Mouse (Mus musculus): ENCODE measurements at regions not wholly inside any gene's neighbourhood (a gene's known extent, or its start where the extent isn't known, plus 50 kb on each side); places are given as distances from the start of the nearest gene placed in this dataset.
A peak's percentile ranks its signal among the peaks of the same experiment; 100 is the strongest.

GRCm38 (mm10) chr4:150800774-150801173, 52.9 kb upstream of the Errfi1 start:
- Histone ChIP-seq H3K36me3 (ENCODE audit: poor library complexity, severe bottlenecking) (no peaks in the 10 kb centered on the region), H3K27me3 (no peaks in the 10 kb centered on the region)
- ATAC-seq, result no peak

GRCm38 (mm10) chr4:150799550-150800398, 53.9 kb upstream of the Errfi1 start:
- H3K36me3 ChIP-seq (ENCODE audit: poor library complexity, severe bottlenecking), result no peaks in the 10 kb centered on the region
- no peak overlapping the region for H3K9ac ChIP-seq
- H3K27me3 ChIP-seq, result no peaks in the 10 kb centered on the region
- H3K9me3 ChIP-seq (replicated peaks), result no peaks in the 10 kb centered on the region
- 0 out of 2 replicates have a peak, but pooled peaks cover 5% of the 10 kb centered on the region for H3K4me1 ChIP-seq
- H3K4me2 ChIP-seq, result no peak overlapping the region
- no peak overlapping the region for H3K27ac ChIP-seq
- ATAC-seq, result no peak
- no peak overlapping the region for H3K4me3 ChIP-seq
- WGBS, result 81% methylated on average over 22 of the region's 22 CpGs

More at GRCm38 (mm10) chr4:150800774-150801173, 52.9 kb upstream of the Errfi1 start:
- Histone ChIP-seq H3K4me2 (no peak overlapping the region), H3K4me3 (no peak overlapping the region), H3K27ac (no peak overlapping the region), H3K9ac (no peak overlapping the region), H3K9me3 (replicated peaks) (no peaks in the 10 kb centered on the region), H3K4me1 (no peaks in the 10 kb centered on the region)
- WGBS, result 93% methylated on average over 8 of the region's 8 CpGs

- Histone ChIP-seq H3K4me2 (no peak overlapping the region), H3K9me3 (replicated peaks) (no peaks in the 10 kb centered on the region), H3K4me1 (peaks cover 12% of the 10 kb centered on the region; the same call in 1 of the 2 replicates), H3K27ac (no peak overlapping the region), H3K9ac (no peak overlapping the region), H3K36me3 (ENCODE audit: poor library complexity, severe bottlenecking) (no peaks in the 10 kb centered on the region), H3K4me3 (no peak overlapping the region), H3K27me3 (no peaks in the 10 kb centered on the region)
- 57% methylated on average over 13 of the region's 13 CpGs for WGBS
- no peak for ATAC-seq
These were observed 54.8 kb upstream of the Errfi1 start for GRCm38 (mm10) chr4:150798783-150799530.

GRCm38 (mm10) chr4:150798281-150798680, 55.4 kb upstream of the Errfi1 start:
- WGBS, result 92% methylated on average over 8 of the region's 8 CpGs
- Histone ChIP-seq H3K4me2 (no peak overlapping the region), H3K9ac (no peak overlapping the region), H3K4me3 (no peak overlapping the region), H3K27ac (no peak overlapping the region), H3K4me1 (peaks cover 12% of the 10 kb centered on the region; the same call in 1 of the 2 replicates), H3K27me3 (no peaks in the 10 kb centered on the region), H3K9me3 (replicated peaks) (no peaks in the 10 kb centered on the region), H3K36me3 (ENCODE audit: poor library complexity, severe bottlenecking) (no peaks in the 10 kb centered on the region)
- ATAC-seq, result no peak

- Histone ChIP-seq H3K36me3 (ENCODE audit: poor library complexity, severe bottlenecking) (no peaks in the 10 kb centered on the region), H3K4me3 (no peak overlapping the region), H3K9me3 (replicated peaks) (no peaks in the 10 kb centered on the region), H3K4me2 (no peak overlapping the region), H3K27me3 (no peaks in the 10 kb centered on the region), H3K9ac (no peak overlapping the region), H3K4me1 (peaks cover 12% of the 10 kb centered on the region; the same call in 1 of the 2 replicates), H3K27ac (no peak overlapping the region)
- ATAC-seq, result no peak
- WGBS, result 92% methylated on average over 3 of the region's 3 CpGs
These were observed 56.7 kb upstream of the Errfi1 start for GRCm38 (mm10) chr4:150797057-150797456.

- Histone ChIP-seq H3K4me3 (no peak overlapping the region), H3K9ac (no peak overlapping the region), H3K36me3 (ENCODE audit: poor library complexity, severe bottlenecking) (no peaks in the 10 kb centered on the region), H3K27ac (peak overlapping the region; percentile 57; the same call in 1 of the 2 replicates), H3K4me2 (no peak overlapping the region), H3K9me3 (replicated peaks) (no peaks in the 10 kb centered on the region), H3K4me1 (peaks cover 12% of the 10 kb centered on the region; the same call in 1 of the 2 replicates), H3K27me3 (no peaks in the 10 kb centered on the region)
- no peak for ATAC-seq
- 56% methylated on average over 5 of the region's 5 CpGs for WGBS
These were observed 58.8 kb upstream of the Errfi1 start for GRCm38 (mm10) chr4:150794878-150795277.

GRCm38 (mm10) chr4:150794257-150794794, 59.4 kb upstream of the Errfi1 start:
- no peak overlapping the region for H3K27ac ChIP-seq
- ATAC-seq, result no peak
- no peak overlapping the region for H3K9ac ChIP-seq

GRCm38 (mm10) chr4:150793146-150793545, 60.6 kb upstream of the Errfi1 start:
- no peak overlapping the region for H3K4me2 ChIP-seq
- H3K4me3 ChIP-seq, result no peak overlapping the region
- 91% methylated on average over 12 of the region's 12 CpGs for WGBS
- no peaks in the 10 kb centered on the region for H3K36me3 ChIP-seq (ENCODE audit: poor library complexity, severe bottlenecking)
- no peak overlapping the region for H3K9ac ChIP-seq
- peaks cover 12% of the 10 kb centered on the region; the same call in 1 of the 2 replicates for H3K4me1 ChIP-seq
- H3K27me3 ChIP-seq, result no peaks in the 10 kb centered on the region
- no peaks in the 10 kb centered on the region for H3K9me3 ChIP-seq (replicated peaks)
- H3K27ac ChIP-seq, result no peak overlapping the region
- no peak for ATAC-seq

More at GRCm38 (mm10) chr4:150794257-150794794, 59.4 kb upstream of the Errfi1 start:
- Histone ChIP-seq H3K36me3 (ENCODE audit: poor library complexity, severe bottlenecking) (no peaks in the 10 kb centered on the region), H3K4me1 (peaks cover 12% of the 10 kb centered on the region; the same call in 1 of the 2 replicates), H3K9me3 (replicated peaks) (no peaks in the 10 kb centered on the region), H3K4me2 (no peak overlapping the region), H3K4me3 (no peak overlapping the region), H3K27me3 (no peaks in the 10 kb centered on the region)
- WGBS, result 43% methylated on average over 9 of the region's 9 CpGs

- Histone ChIP-seq H3K36me3 (ENCODE audit: poor library complexity, severe bottlenecking) (no peaks in the 10 kb centered on the region), H3K4me2 (no peak overlapping the region), H3K9me3 (replicated peaks) (no peaks in the 10 kb centered on the region), H3K9ac (no peak overlapping the region), H3K4me3 (no peak overlapping the region), H3K27me3 (no peaks in the 10 kb centered on the region), H3K4me1 (peaks cover under 1% of the 10 kb centered on the region; the same call in 1 of the 2 replicates), H3K27ac (no peak overlapping the region)
- ATAC-seq, result no peak
- 70% methylated on average over 7 of the region's 7 CpGs for WGBS
These were observed 64.6 kb upstream of the Errfi1 start for GRCm38 (mm10) chr4:150789166-150789565.

GRCm38 (mm10) chr4:150787113-150787512, 66.6 kb upstream of the Errfi1 start:
- ATAC-seq, result no peak
- Histone ChIP-seq H3K9me3 (replicated peaks) (no peaks in the 10 kb centered on the region), H3K4me2 (no peak overlapping the region), H3K4me1 (no peaks in the 10 kb centered on the region), H3K27ac (no peak overlapping the region), H3K27me3 (no peaks in the 10 kb centered on the region), H3K4me3 (no peak overlapping the region), H3K36me3 (ENCODE audit: poor library complexity, severe bottlenecking) (no peaks in the 10 kb centered on the region), H3K9ac (no peak overlapping the region)
- WGBS, result 67% methylated on average over 6 of the region's 6 CpGs

- no peak overlapping the region for H3K4me3 ChIP-seq
- no peak for ATAC-seq
- no peaks in the 10 kb centered on the region for H3K9me3 ChIP-seq (replicated peaks)
- no peaks in the 10 kb centered on the region for H3K36me3 ChIP-seq (ENCODE audit: poor library complexity, severe bottlenecking)
- H3K4me2 ChIP-seq, result no peak overlapping the region
- no peak overlapping the region for H3K27ac ChIP-seq
- whole genome bisulfite sequencing, result 70% methylated on average over 3 of the region's 3 CpGs
- no peaks in the 10 kb centered on the region for H3K27me3 ChIP-seq
- H3K9ac ChIP-seq, result no peak overlapping the region
- no peaks in the 10 kb centered on the region for H3K4me1 ChIP-seq
These were observed 67.1 kb upstream of the Errfi1 start for GRCm38 (mm10) chr4:150786651-150787050.
